Mouse (Mus musculus) liver, adult 2 months (tissue): ENCODE results near the gene Unc45a.

Experiments used
- CTCF ChIP-seq: fragments of 200-500 bp; IDR thresholded peaks from 2 replicates; pipeline ENCODE4 v1.5.1; 2011; ENCODE audit warnings: low read depth, low read length, control low read depth
- POLR2A ChIP-seq: fragments of 200-500 bp; IDR thresholded peaks from 2 replicates; pipeline ENCODE4 v1.6.1; 2011; ENCODE audit warnings: low read length, control low read depth; ENCODE audit not compliant: insufficient read depth; ENCODE audit errors: extremely low read depth

DNA sequence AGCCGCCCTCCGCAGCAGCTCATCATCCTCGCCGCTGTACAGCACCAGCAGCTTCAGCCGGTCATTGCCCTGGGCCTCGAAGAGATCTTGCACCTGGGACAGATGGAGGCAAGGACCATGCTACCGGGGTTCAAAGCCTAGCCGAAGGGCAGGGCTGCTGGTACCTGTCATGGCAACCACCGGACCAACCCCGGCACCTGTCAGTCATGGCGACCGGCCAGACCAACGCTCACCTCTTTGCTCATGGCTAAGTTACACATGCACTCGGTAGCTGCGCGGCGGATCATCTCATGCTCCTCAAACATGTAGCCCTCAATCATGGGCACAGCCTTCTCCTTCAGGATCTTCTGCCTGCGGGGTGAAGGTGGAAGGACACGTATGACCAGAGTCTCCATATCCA lies 14.7 kb downstream of the Unc45a start:
- TF ChIP-seq POLR2A: no peak
- TF ChIP-seq CTCF: no peak
